Mouse (Mus musculus) gastrocnemius, postnatal 10 days (tissue): ENCODE data around the gene Man2a1. TPM values are rescaled to one million over a fixed set of nuclear protein-coding genes. Genes with fewer than 3 reads are reported as not detected.

Experiments used
- DNase-seq: peaks from one replicate; pipeline ENCODE4 v3.0.0; 2021; ENCODE audit warnings: mixed read lengths
- total RNA-seq, 2 experiments: library from RNA; stranded (reverse); gene quantifications; 2 replicates each; pipeline ENCODE4 v1.2.3; 2021

Man2a1 gene
- total RNA-seq, 2 experiments from 2014 or later: 26.8 to 35.2 TPM

DNA sequence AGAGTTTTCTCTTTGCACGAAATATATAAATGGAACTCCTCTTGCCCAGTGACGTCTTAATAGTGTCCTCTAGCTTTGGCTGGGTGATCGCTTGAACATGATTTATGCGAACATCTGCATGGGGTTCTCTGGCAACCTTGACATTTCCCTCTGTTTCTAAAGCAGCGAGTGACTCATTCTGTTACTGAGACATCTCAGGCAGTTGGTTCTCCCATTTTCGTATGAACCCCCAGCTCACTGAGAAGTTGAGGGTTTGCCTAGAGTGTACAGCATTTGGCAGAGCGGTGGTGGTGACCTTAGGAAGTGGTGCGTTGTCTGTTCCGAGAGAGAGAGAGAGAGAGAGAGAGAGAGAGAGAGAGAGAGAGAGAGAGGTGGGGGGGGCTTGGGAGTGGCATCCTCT lies 2.6 kb downstream of the Man2a1 start:
- no peak for DNase-seq

DNA sequence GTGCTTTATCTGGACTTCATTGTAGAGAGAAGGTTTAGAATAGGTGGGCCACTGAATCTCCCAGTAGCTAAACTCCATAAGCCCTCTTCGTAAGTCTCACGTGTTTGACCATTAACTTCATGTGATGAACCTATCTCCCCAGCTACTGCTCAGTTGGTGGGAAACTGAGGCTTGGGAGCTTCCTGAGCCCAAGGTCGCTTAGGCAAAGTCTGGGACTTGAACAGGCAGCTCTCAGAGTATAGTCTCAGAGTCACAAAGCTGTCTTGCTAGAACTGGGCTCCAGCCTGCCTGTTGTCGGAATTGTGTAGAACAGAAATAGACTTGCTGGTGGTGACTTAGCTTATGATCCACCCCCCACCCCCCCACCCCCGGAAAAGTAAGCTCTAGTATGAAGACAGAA lies 3.0 kb downstream of the Man2a1 start:
- DNase-seq: no peak

DNA sequence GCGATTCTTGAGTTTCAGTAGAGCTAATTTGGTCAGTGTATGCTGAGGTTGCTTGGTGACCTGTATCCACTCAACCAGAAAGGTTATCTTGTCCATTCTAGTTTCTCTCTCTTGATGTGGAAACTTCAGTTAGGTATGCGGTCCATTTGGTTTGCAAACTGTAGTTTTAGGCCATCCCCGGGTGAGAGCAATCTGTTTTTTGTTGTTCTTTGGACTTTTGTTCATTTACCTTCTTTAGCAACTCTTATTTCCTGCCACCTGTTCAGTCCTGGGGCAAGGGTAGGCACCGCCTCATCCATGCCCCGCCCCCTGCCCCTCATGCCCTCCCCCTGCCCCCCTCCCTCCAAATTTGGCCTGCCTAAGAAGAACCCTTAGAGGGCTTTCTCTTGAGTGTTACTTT lies 3.6 kb downstream of the Man2a1 start:
- DNase-seq: no peak

DNA sequence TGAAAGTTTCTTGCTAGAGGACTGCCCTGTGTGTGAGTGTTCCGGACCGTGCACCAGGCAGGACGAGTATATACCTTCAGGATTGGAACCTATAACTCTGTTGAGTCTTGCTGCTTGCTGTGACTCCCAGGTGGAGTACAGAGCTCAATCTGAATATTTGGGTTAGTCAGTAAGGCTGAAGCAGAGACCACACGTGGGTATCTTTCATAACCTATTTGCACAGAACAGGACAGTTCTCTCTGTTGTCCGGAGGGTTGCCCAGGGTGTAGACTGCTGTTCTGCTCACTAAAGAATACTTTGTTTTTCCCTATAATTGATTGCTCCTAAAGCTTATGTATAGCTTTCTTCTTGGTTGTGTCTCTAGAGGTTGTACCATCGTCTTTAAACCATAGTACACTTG lies 7.7 kb downstream of the Man2a1 start:
- DNase-seq: no peak

DNA sequence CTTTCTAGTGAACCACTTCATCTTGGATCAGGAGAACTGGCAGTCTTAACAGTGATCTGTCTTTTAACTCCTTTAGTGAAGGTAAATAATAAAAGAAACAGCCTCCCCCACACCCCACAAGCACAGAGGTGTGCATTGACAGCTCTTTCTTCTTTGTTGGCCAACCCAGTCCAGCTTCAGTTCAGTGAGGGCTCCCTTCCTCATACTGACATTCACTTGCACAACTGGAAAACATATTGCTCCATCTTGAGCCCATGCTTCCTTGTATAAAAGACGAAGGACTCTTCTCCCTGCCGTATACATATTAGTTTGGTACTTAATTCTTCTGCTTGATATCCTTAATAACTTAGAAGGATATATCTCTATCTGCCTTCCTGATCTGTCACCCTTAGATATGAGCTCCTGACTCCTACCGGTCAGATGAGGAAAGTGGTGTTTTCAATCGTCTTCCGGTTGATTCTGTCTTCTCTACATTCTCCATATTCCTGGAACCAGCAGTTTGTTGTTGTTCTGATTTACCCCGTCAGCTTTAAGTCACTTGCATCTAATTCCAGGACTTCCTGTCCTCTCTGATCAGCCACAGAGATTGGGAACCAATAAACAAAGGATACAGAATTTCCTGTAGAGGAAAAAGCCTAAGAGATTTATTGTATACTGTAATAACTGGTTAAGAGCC lies 8.5 kb downstream of the Man2a1 start:
- DNase-seq: no peak

DNA sequence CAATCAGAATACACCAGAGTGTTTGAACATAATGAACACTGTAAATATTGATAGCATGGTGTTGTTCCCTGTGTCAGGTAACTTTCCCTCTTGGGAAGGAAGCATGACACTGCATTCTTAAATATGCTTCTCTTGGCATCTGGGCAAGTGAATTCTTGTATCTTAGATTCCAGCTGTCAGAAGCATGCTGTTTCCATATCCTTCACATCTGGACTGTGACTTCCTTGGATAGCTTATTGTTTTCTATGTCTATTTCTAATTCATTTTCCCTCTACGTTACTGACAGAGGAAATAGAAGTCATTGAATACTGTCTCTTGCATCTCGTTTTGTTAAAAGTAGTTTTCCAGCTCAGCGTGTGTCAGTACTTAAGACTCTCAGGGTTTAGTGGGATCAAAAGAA lies 9.2 kb downstream of the Man2a1 start:
- no peak for DNase-seq

DNA sequence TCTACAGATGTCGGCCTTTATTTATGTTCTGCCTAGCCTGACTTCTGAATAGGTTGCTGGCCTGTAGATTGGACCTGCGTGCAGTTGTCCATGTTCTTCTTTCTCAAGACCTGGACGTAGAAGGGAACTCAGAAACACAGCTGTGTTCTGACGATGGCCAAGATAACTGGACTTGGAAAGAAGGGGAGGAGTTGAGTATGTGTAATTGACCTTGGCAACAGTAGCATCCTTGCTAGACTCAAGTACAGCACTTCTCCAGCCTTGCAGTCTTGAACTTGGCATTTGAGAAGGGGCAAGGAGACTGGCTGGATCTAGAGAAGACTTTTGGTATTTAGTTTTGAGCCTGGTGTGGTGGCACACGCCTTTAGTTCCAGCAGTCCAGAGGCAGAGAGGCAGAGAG lies 10.9 kb downstream of the Man2a1 start:
- no peak for DNase-seq

DNA sequence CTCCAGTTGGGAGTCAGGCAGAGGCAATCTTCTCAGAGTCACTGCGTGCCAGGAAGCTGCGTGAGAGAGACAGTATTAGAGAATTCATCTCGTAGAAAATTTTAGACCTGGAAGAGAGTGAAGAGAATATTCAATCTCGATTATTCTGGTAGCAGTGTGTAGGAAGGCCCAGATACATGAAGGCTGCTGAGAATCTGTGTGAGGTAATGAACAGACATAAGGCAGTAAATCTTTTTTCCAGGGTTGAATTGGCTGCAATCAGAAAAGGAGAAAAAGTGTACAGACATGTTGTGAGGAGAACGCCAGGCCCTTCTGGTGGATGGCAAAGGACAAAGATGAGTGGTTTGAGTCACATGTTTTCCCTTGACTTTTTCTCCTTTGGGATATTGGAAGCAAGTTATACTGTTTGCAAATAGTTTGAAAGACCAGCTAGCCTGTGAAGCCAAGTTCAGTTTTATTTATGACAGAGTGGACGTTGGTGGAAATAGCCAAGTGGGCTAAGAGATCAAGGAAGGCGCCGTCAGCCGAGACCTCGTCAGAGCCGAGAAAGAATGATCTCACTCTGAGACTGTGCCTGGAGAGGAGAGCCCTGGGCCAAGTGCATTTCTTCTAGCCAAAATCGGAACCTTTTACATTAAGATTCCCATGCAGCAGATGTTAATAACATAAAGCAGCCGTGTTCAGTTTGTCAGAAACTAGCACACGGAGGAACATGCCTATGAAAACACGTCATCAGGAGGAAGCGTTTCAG lies 11.8 kb downstream of the Man2a1 start:
- DNase-seq: peak; percentile 37

DNA sequence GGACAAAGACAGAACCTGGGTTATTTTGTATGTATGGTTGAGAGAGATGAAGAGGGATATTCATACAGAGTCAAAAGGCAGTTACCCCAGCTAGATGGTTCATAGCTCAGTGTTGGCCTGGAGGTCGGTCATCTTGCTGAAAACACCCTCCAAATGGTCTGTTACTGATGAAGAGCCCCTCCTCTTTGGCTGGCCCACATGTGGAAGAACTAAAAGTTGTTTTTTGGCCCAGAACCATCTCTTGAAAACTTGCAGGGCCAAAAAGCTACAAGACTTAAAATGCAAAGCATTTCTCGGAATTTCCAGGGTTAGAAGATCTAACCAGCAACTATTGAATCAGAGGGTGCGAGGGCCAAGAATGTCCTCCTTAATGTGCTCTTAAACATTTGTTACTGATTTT lies 12.4 kb downstream of the Man2a1 start:
- DNase-seq: no peak

DNA sequence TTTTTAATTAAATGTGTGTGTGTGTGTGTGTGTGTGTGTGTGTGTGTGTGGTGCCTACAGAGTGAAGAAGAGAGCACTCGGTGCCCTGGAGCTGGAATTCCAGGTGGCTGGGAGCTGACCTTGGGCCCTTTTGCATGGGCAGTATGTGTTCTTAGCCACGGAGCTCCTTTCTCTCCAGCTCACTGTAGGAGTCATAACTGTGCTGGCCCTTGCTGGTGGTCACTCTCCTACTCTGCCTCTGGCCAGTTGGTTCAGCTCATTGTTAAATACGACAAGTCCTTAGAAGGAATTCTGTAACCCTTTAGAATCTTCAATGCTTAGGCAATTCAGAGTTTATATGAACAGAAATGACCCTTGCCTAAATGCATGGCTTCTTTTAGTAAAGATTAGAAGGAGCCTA lies 12.8 kb downstream of the Man2a1 start:
- DNase-seq: no peak

DNA sequence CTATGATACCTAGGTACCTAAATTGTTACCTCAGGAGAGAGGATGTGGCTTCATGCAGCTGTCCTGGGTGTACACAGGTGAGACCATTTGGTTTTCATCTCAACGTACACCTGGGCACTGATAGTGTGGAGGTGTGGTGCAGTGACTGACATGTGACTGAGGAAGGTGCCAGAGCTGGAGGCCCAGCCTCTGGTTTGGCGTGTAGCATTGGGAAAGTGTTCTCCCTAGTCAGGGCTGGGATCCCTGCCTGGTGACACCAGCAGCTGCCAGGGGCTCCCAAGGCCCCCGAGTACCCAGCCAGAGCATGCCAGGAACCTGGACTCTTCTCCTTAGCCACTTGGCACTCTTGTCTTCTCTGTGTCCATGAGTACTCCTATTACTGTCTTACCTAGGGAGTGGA lies 14.3 kb downstream of the Man2a1 start:
- no peak for DNase-seq

DNA sequence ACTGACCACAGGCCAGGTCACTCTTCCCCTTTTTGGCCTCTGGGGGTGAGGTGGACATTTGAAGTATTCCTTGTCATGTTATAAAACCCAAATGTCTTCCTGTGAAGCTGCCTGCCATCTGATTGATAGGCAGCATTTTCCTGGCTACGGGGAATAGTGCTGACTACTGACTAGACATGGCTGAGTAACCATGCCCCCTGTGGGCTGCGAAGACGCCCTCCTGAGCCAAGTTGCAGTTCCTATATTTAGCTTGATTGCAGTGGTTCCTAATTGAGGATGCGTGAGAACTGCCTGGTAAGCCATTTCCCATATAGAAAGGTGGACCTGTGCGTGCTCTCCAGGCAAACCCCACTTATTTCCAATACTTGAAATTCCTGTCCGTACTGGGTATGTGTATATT lies 14.9 kb downstream of the Man2a1 start:
- no peak for DNase-seq

DNA sequence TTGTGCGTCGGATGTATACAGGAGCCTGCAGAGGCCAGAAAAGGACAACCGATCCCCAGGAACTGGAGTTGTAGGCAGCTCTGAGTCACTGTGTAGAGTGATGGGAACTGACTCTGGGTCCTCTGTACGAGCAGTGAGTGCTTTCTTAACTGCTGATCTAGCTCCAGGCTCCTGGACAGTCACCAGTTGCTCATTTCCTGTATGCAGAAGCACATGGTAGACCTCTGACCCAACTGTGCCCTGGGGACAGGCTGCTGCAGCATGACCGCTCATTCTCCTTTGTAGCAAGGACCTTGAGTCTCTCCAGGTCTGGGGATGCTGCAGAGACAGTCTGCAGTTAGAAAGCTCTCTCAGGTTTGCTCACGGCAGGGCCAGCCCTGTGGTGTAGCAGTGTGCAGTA lies 15.7 kb downstream of the Man2a1 start:
- no peak for DNase-seq

DNA sequence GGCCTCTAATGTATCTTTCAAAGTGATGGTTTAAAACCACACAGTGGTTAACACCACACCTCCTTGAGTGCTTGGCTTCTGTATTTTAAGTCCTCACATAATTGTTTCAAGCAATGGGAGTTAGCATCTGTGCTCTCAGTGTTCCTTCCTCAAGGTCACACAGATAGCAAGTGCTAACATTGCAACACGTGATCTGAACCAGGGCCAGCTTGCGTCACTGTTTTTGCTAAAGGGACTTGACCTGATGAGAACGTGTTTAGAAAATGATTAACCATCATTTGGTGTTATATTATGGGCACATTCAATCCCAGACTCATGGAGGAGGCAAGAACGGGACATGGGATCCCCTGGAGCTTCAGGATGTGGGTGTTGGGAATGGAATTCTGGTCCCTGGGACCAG lies 17.3 kb downstream of the Man2a1 start:
- DNase-seq: no peak

DNA sequence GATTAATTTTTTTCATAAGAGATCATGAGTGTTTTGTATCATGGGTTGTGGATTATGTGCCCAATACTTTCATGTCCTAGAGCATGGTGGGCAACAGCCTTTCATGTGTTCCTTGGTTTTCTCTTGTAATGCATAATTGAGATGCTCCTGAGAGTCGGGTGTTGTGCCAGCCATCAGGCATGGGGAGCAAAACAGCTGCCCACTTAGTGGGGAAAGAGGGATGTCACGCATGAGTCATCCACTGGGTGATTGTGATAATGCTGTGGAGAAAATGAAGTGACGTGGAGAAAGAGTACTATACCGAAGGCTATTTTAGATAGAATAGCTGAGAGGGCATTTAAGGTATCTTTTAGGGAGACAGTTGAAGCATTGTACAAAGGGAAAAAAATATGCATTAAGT lies 18.5 kb downstream of the Man2a1 start:
- DNase-seq: no peak

DNA sequence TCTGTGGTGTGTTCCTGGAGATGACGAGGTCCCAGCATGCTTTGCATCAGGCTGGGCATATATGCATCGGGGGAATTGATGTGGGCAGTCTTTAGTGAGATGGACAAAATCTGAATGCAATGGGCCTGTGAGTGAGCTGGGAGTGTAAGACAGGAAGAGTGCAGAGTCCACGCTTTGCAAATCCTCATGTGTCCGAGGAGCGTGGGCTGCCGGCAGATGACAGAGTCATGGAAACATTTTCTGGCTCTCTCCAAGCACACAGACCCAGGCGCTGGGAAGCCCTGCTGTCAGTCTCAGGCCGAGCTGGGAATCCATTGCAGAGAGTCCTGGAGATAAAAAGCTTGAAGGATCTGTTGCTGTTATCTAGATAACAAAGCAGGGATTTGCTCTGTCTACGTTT lies 19.6 kb downstream of the Man2a1 start:
- no peak for DNase-seq

DNA sequence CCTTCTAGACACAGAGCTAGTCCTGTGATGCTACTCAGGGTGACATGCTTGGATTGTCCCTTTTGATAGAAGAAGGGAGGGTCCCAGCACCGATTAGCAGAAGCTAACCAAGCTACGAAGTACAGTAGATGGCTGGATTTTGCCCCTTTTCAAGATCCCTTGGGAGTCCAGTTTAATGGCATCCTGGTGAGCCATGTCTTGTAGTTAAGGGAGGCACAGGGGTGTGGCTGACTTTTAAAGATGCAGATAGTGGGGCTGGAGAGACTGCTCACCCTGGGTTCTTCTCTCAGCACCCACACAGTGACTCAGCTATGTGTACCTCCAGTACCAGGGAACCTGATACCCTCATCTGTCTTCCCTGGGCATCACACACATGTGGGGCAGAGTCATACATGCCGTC lies 20.1 kb downstream of the Man2a1 start:
- no peak for DNase-seq

DNA sequence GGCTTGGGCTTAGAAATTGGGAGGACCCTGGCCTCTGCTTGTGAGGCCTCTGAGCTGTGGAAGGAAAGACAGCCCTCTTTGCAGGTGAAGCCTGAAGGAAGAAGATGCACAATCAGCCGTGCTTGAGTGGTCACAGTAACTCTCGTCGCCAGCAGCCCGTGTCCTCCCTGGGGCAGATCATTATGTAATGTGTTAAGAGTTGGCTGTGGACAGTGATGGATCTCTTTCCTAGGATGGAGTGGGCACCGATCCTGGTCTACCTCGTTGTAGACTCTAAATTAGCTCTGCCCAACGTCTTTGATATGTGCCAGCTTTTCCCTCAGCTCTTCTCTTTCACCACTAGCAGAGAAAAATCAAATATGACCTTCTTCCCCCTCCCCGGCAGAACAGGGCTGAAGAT lies 20.7 kb downstream of the Man2a1 start:
- no peak for DNase-seq

DNA sequence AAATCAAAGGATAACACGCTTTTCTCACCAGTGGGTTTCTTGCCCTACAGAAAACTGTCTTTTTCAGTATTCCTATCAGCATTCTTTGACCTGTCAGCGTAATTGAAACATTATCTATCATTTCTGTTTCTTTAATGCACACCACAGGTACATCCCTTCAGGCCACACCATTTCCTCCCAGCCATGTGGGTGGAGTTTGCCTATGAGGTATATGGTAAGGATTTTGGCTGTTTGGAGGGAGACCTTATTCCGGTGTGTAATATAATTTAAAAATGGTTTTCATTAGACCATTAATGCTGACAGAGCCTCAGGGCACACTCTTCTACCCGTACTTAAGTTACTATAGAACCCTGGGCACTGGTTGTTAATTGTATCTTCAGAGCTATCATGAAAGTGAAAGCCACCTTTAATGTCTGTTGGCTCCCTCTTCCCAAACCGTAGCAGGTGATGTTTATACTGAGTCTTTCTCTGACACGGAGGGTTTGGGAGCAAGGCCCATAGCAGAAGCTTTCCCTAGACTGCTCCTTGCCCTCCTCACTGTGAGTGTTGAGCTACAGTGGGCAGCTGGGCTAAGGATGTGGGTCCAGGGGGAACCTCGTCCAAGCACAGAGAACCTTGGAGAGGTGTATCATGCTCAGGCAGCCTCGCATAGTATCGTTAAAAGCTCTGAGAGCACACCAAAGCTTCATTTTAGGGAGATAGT lies 21.3 kb downstream of the Man2a1 start:
- DNase-seq: no peak

DNA sequence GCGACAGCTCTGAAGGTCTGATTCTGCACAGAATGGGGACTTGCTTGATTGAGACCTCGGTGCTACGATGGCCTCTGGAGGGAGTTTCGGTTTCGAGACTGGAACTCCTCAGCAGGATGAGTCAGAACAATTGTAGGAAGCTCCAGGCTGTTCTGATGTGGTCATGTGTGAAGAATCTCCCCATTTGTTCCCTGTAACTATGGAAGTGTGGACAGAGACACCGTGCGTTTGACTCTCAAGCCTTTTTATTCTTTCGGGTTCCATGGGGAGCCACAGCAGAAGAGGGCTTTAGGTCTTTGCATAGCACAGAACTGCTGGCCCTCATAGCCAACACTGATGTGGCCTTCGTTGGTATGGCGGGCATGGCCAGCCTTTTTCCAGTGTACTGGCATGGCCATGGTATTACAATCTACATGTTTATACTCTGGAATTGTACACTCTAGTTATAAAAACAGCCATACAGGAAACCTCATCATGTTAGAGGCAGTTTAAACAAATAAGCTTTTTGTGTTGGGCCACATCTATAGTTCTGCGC lies 21.9 kb downstream of the Man2a1 start:
- DNase-seq: no peak

DNA sequence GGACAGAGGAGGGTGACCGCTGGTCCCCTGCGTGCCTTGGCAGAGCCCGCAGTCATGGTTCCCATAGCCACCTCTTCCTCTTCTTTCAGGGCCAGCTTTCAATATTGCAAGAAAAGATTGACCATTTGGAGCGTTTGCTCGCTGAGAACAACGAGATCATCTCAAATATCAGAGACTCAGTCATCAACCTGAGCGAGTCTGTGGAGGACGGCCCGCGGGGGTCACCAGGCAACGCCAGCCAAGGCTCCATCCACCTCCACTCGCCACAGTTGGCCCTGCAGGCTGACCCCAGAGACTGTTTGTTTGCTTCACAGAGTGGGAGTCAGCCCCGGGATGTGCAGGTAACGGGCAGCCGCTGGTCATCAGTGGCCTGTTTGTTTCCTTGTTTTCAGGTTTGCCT lies 23.9 kb downstream of the Man2a1 start:
- DNase-seq: no peak

DNA sequence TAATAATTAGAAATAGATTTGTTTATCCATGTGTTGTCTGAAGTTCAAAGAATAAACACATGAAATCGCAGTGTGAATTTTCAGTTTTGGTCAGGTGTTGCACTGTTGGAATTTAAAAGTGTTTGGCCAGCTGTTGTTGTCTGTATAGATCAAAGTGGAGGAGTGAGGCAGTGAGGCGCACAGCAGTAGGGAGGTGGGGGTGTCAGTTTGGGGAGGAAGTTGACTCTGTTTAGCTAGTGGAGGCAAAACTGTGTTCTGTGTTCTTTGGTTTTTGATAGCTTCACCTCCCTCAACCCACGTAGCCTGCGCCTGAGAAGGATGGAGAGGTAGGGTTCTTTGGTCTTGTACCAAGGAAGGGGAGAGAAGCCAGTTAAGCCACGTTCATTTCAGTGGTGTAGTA lies 28.3 kb downstream of the Man2a1 start:
- DNase-seq: no peak

DNA sequence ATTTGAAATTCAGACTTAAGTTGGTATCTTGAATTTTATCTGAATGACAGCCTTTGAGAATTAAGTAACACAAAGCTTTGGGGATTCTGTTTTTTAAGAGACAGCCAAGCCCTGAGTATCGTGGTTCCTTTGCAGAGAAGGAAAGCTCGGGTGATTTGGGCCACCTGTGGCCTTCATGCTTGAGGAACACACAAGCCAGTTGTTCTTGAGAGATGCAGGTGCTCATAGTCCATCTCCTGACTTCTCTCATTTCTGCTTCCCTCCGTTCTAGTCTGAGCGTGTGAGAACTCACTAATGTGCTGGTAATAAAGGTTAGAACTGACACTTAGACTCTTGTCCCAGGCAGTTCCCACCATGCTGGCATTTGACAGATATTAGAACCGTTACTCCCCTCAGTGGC lies 28.9 kb downstream of the Man2a1 start:
- no peak for DNase-seq
